Mouse (Mus musculus): ENCODE measurements around the gene Pkd1l2. TPM values are rescaled to one million over a fixed set of nuclear protein-coding genes. Genes with fewer than 3 reads are reported as not detected.

Gene Pkd1l2
- polyA plus RNA-seq, 1 experiment: not detected

DNA sequence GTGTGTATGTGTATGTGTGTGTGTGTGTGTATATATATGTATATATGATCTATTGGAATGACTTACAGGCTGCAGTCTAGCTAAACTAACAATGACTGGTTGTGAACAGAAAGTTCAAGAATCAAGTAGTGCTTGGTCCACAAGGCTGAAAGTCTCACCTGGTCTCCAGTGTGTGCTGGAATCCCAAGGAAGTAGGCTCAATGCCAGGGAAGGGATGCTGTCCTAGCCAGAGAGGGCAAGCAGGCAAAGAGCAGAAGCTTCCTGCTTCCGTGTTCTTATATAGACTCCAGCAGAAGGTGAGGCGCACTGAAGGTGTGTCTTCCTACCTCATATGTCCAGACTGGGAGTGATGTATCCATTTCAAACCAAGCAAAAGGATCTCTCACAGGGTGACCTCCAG lies 130.5 kb downstream of the Pkd1l2 start:
- Histone ChIP-seq H3K4me1 (ENCODE audit: control insufficient read depth, insufficient read depth, low read length) (peaks cover 2% of the 10 kb centered on the region; the same call in 1 of the 2 replicates), H3K4me3 (ENCODE audit: insufficient read depth, low read length) (no peak overlapping the region), H3K27ac (ENCODE audit: insufficient read depth, low read length) (no peak overlapping the region)
- TF ChIP-seq CTCF (IDR thresholded peaks at IDR 0.05; ENCODE audit: borderline replicate concordance, insufficient read depth, low read length): no peak
- no peak for TF ChIP-seq POLR2A (IDR thresholded peaks at IDR 0.05; ENCODE audit: low read depth, low read length)

DNA sequence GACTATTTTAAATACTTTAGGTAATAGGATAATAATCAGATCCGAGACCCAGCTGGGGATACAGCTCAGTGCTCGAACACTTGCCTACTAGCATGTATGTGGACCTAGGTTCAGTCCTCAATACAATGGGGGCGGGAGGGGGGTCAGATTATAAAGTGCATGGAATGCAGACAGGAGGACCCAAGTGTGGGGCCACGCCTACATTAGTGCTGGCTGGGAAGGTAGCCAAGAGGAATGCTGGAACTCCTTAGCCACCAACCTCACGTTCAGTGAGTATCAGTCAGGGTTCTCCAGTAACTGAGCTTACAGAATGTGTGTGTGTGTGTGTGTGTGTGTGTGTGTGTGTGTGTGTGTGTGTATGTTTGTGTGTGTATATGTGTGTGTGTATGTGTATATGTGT lies 130.9 kb downstream of the Pkd1l2 start:
- TF ChIP-seq CTCF (IDR thresholded peaks at IDR 0.05; ENCODE audit: borderline replicate concordance, insufficient read depth, low read length) (no peak), POLR2A (IDR thresholded peaks at IDR 0.05; ENCODE audit: low read depth, low read length) (no peak)
- Histone ChIP-seq H3K4me1 (ENCODE audit: control insufficient read depth, insufficient read depth, low read length) (peaks cover 2% of the 10 kb centered on the region; the same call in 1 of the 2 replicates), H3K27ac (ENCODE audit: insufficient read depth, low read length) (no peak overlapping the region), H3K4me3 (ENCODE audit: insufficient read depth, low read length) (no peak overlapping the region)

DNA sequence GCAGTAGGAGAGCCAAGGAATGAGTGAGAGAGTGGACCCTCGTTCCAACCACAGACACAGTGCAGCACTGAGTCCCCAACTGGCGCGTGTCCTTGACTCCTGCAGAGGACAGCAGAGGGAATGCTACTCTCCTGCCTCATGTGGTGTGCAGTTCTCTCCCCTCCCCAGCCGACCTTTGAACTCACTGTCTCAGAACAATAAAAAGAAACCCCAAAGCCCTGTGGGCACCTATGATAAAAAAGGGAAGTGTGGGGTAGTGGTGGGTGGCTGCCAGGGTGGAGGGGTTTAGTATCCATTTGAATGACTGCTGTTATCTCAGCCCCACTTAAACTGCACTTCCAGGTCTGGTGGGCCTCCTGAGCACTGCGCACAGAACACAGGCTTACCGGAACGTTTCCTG lies 134.7 kb downstream of the Pkd1l2 start:
- Histone ChIP-seq H3K4me1 (ENCODE audit: control insufficient read depth, insufficient read depth, low read length) (peaks cover 7% of the 10 kb centered on the region), H3K4me3 (ENCODE audit: insufficient read depth, low read length) (no peak overlapping the region), H3K27ac (ENCODE audit: insufficient read depth, low read length) (no peak overlapping the region)
- TF ChIP-seq CTCF (IDR thresholded peaks at IDR 0.05; ENCODE audit: borderline replicate concordance, insufficient read depth, low read length): no peak

DNA sequence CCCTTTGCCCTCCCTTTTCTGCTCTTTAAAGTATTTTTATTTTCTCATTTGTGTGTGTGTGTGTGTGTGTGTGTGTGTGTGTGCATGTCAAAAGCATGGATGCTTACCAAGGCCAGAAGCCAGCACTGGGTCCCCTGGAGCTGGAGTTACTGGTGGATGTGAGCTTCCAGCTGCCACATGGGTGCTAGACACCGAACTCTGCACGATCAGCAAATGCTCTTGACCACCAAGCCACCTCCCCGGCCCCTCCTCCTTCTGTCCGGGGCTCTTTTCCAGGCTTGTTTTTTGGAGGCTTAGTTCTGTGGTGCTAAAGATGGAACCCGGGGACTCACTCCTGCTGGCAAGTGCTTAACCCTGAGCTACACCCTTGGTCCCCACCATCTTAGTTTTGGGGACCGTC lies 135.4 kb downstream of the Pkd1l2 start:
- H3K27ac ChIP-seq (ENCODE audit: insufficient read depth, low read length): no peak overlapping the region
- no peak overlapping the region for H3K4me3 ChIP-seq (ENCODE audit: insufficient read depth, low read length)
- H3K4me1 ChIP-seq (ENCODE audit: control insufficient read depth, insufficient read depth, low read length): peaks cover 7% of the 10 kb centered on the region
- TF ChIP-seq POLR2A (IDR thresholded peaks at IDR 0.05; ENCODE audit: low read depth, low read length) (no peak), CTCF (IDR thresholded peaks at IDR 0.05; ENCODE audit: borderline replicate concordance, insufficient read depth, low read length) (no peak)

DNA sequence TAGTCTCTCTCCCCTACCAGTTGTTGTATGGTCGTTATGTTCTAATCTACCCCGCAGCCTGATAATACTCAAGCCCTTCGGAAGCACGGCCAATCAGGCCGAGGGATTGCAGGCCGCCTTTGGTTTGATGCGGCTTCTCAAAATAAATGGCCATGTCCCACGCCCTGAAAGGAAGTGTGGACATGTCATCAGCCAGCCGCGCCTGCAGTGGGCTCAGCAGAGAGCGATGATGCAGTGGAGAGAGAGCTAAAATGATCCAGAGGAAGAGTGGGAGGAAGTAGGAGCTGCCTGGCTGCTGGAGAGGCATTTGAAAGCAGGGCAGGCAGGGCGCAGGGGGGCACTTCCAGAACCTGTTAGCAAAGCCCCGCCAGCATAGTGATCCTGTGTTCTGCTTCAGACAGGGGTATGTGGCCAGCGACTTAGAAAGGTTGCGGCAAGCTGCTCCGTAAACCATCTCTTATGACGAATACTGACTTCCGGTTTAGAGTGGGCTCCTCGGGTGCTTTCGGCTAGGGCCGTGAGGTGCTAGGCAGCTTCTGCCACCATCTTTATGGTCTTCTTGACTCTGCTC lies 135.9 kb downstream of the Pkd1l2 start:
- H3K4me1 ChIP-seq (ENCODE audit: control insufficient read depth, insufficient read depth, low read length): peaks cover 6% of the 10 kb centered on the region
- no peak overlapping the region for H3K4me3 ChIP-seq (ENCODE audit: insufficient read depth, low read length)
- TF ChIP-seq POLR2A (IDR thresholded peaks at IDR 0.05; ENCODE audit: low read depth, low read length) (no peak), CTCF (IDR thresholded peaks at IDR 0.05; ENCODE audit: borderline replicate concordance, insufficient read depth, low read length) (no peak)
- H3K27ac ChIP-seq (ENCODE audit: insufficient read depth, low read length): no peak overlapping the region

Other genes with a start within 250 kb of the Pkd1l2 start
- 14.4 and 23.8 TPM in 2 replicates for gene Cmc2, start 161.0 kb downstream of the Pkd1l2 start, polyA plus RNA-seq (2011; ENCODE audit: insufficient read length, low read depth, missing spikeins)
- 17.4 and 22.7 TPM in 2 replicates for gene Cenpn, start 160.7 kb downstream of the Pkd1l2 start, polyA plus RNA-seq (2011; ENCODE audit: insufficient read length, low read depth, missing spikeins)
- 11.0 TPM in 2 replicates for gene Atmin, start 139.1 kb downstream of the Pkd1l2 start, polyA plus RNA-seq (2011; ENCODE audit: insufficient read length, low read depth, missing spikeins)
- gene 1700030J22Rik, start 103.5 kb downstream of the Pkd1l2 start, polyA plus RNA-seq (2011; ENCODE audit: insufficient read length, low read depth, missing spikeins): 0.61 and 0.97 TPM in 2 replicates
- 67.7 and 74.7 TPM in 2 replicates for gene Gcsh, start 88.9 kb downstream of the Pkd1l2 start, polyA plus RNA-seq (2011; ENCODE audit: insufficient read length, low read depth, missing spikeins)
- 0.22 TPM in 1 of 2 replicates, not detected in the other for gene Bco1, start 13.4 kb upstream of the Pkd1l2 start, polyA plus RNA-seq (2011; ENCODE audit: insufficient read length, low read depth, missing spikeins)
- 11.6 and 12.0 TPM in 2 replicates for gene Gan, start 75.7 kb upstream of the Pkd1l2 start, polyA plus RNA-seq (2011; ENCODE audit: insufficient read length, low read depth, missing spikeins)
- gene Cmip, start 174.6 kb upstream of the Pkd1l2 start, polyA plus RNA-seq (2011; ENCODE audit: insufficient read length, low read depth, missing spikeins): 31.0 and 40.2 TPM in 2 replicates